ENCODE assay signal across 30 mouse cellular contexts in genomic region chr3:69254676-69255075, GRCm38 (mm10). TPM values are rescaled to one million over a fixed set of nuclear protein-coding genes. Genes with fewer than 3 reads are reported as not detected.
DNase-seq lines count a peak whose midpoint lies in the region; ATAC-seq and TF ChIP-seq lines count a peak whose summit lies in the region.
"Had no signal": no experiment of that assay in that cellular context is flagged by ENCODE, and none has a peak within 500 bp of the region (broad histone marks: within the 10 kb centered on the region; RNA-seq: fewer than 3 reads in every experiment).

No protein-coding gene starts in this region.

- DNase-seq in forebrain, embryonic 14.5 days (ENCODE audit: low spot score), result peak; percentile 46
- DNase-seq in midbrain, postnatal 0 days (ENCODE audit: low spot score), result peak; percentile 19
- peak; percentile 34 for DNase-seq in NIH3T3 (ENCODE audit: low read depth)
- peak; percentile 44 for DNase-seq in brain, adult 2 months (ENCODE audit: low read depth, low spot score)
- DNase-seq in layer of hippocampus, postnatal 10 days (ENCODE audit: low spot score in 2 of 2), result no peak
- no peak for DNase-seq in thymus, postnatal 14 days
- DNase-seq: adrenal gland, adult 2 months; adrenal gland, postnatal 14 days; cerebellum, adult 18-20 months; cerebellum, adult 9-10 months; cerebellum, postnatal 14 days; gastrocnemius, postnatal 10 days; gastrocnemius, postnatal 36 days; heart, postnatal 10 days; heart, postnatal 36 days had no signal

- no peak overlapping the region for H3K27ac ChIP-seq in forebrain, embryonic 14.5 days (ENCODE audit: low read depth, low read length)
- no peak overlapping the region for H3K27ac ChIP-seq in forebrain, embryonic 15.5 days (replicated peaks)
- H3K27ac ChIP-seq in midbrain, postnatal 0 days (ENCODE audit: low read depth, low read length), result no peak overlapping the region
- H3K27ac ChIP-seq in midbrain, embryonic 16.5 days (ENCODE audit: low read length), result no peak overlapping the region
- H3K27ac ChIP-seq: embryonic facial prominence, embryonic 12.5 days; forebrain, embryonic 12.5 days; heart, embryonic 15.5 days; hindbrain, embryonic 10.5 days; hindbrain, embryonic 13.5 days; intestine, embryonic 15.5 days had no signal

- no peak for ATAC-seq in forebrain, embryonic 14.5 days
- ATAC-seq in forebrain, embryonic 15.5 days (replicated peaks), result no peak
- ATAC-seq in midbrain, postnatal 0 days (ENCODE audit: low FRiP score), result no peak
- no peak for ATAC-seq in midbrain, embryonic 16.5 days
- ATAC-seq: hindbrain, embryonic 16.5 days; intestine, embryonic 15.5 days had no signal

- H3K9me3 ChIP-seq in forebrain, embryonic 14.5 days (replicated peaks; ENCODE audit: control insufficient read depth, low read length), result no peaks in the 10 kb centered on the region
- H3K9me3 ChIP-seq in forebrain, embryonic 15.5 days, result no peaks in the 10 kb centered on the region
- H3K9me3 ChIP-seq in midbrain, postnatal 0 days (ENCODE audit: low read length), result no peaks in the 10 kb centered on the region
- no peaks in the 10 kb centered on the region for H3K9me3 ChIP-seq in midbrain, embryonic 16.5 days (replicated peaks; ENCODE audit: control insufficient read depth, low read length, poor library complexity, severe bottlenecking)
- H3K9me3 ChIP-seq: embryonic facial prominence, embryonic 12.5 days; forebrain, embryonic 12.5 days; heart, embryonic 12.5 days; heart, embryonic 15.5 days; hindbrain, embryonic 10.5 days; hindbrain, embryonic 13.5 days; intestine, embryonic 15.5 days had no signal

- no peaks in the 10 kb centered on the region for H3K27me3 ChIP-seq in forebrain, embryonic 14.5 days (replicated peaks; ENCODE audit: control insufficient read depth, insufficient read depth, low read length)
- H3K27me3 ChIP-seq in forebrain, embryonic 15.5 days, result no peaks in the 10 kb centered on the region
- no peaks in the 10 kb centered on the region for H3K27me3 ChIP-seq in midbrain, postnatal 0 days (ENCODE audit: insufficient read depth, low read length)
- no peaks in the 10 kb centered on the region for H3K27me3 ChIP-seq in midbrain, embryonic 16.5 days (ENCODE audit: control insufficient read depth, insufficient read depth, low read depth, low read length)
- H3K27me3 ChIP-seq: embryonic facial prominence, embryonic 12.5 days; forebrain, embryonic 12.5 days; heart, embryonic 12.5 days; heart, embryonic 15.5 days; hindbrain, embryonic 13.5 days; intestine, embryonic 15.5 days had no signal

- no peaks in the 10 kb centered on the region for H3K4me1 ChIP-seq in forebrain, embryonic 14.5 days (ENCODE audit: control insufficient read depth, insufficient read depth, low read length)
- no peaks in the 10 kb centered on the region for H3K4me1 ChIP-seq in forebrain, embryonic 15.5 days
- no peaks in the 10 kb centered on the region for H3K4me1 ChIP-seq in midbrain, postnatal 0 days (ENCODE audit: insufficient read depth, low read length)
- no peaks in the 10 kb centered on the region for H3K4me1 ChIP-seq in midbrain, embryonic 16.5 days (ENCODE audit: control insufficient read depth, insufficient read depth, low read length)
- H3K4me1 ChIP-seq: embryonic facial prominence, embryonic 12.5 days; forebrain, embryonic 12.5 days; heart, embryonic 12.5 days; hindbrain, embryonic 10.5 days; hindbrain, embryonic 13.5 days; intestine, embryonic 15.5 days had no signal

- H3K4me3 ChIP-seq in forebrain, embryonic 14.5 days (ENCODE audit: low read depth, low read length), result no peak overlapping the region
- no peak overlapping the region for H3K4me3 ChIP-seq in forebrain, embryonic 15.5 days
- no peak overlapping the region for H3K4me3 ChIP-seq in midbrain, postnatal 0 days (ENCODE audit: low read depth, low read length)
- H3K4me3 ChIP-seq in midbrain, embryonic 16.5 days (ENCODE audit: low read depth, low read length), result no peak overlapping the region
- H3K4me3 ChIP-seq: embryonic facial prominence, embryonic 12.5 days; erythroblast, embryonic 14.5 days; forebrain, embryonic 12.5 days; heart, embryonic 12.5 days; heart, embryonic 15.5 days; hindbrain, embryonic 10.5 days; hindbrain, embryonic 13.5 days; intestine, embryonic 15.5 days had no signal

- no peak overlapping the region for H3K9ac ChIP-seq in forebrain, embryonic 14.5 days (ENCODE audit: low read length)
- H3K9ac ChIP-seq in forebrain, embryonic 15.5 days (replicated peaks), result no peak overlapping the region
- no peak overlapping the region for H3K9ac ChIP-seq in midbrain, postnatal 0 days (replicated peaks; ENCODE audit: low read length, poor library complexity, severe bottlenecking)
- no peak overlapping the region for H3K9ac ChIP-seq in midbrain, embryonic 16.5 days (ENCODE audit: low read depth, low read length)
- H3K9ac ChIP-seq: embryonic facial prominence, embryonic 12.5 days; forebrain, embryonic 12.5 days; heart, embryonic 12.5 days; heart, embryonic 15.5 days; hindbrain, embryonic 13.5 days; intestine, embryonic 15.5 days had no signal

- TF ChIP-seq CTCF in midbrain, postnatal 0 days (IDR thresholded peaks at IDR 0.05), result no peak

- WGBS in forebrain, embryonic 14.5 days, result 37% methylated on average over 7 of the region's 7 CpGs
- 30% methylated on average over 7 of the region's 7 CpGs for WGBS in forebrain, embryonic 15.5 days
- 56% methylated on average over 7 of the region's 7 CpGs for WGBS in midbrain, postnatal 0 days
- WGBS in midbrain, embryonic 16.5 days, result 51% methylated on average over 7 of the region's 7 CpGs

- no peak overlapping the region for H3K4me2 ChIP-seq in forebrain, embryonic 14.5 days (ENCODE audit: low read length)
- H3K4me2 ChIP-seq in forebrain, embryonic 15.5 days (replicated peaks), result no peak overlapping the region
- H3K4me2 ChIP-seq in midbrain, postnatal 0 days (ENCODE audit: low read depth, low read length, poor library complexity, severe bottlenecking), result no peak overlapping the region
- no peak overlapping the region for H3K4me2 ChIP-seq in midbrain, embryonic 16.5 days (ENCODE audit: low read length)
- H3K4me2 ChIP-seq: embryonic facial prominence, embryonic 12.5 days; forebrain, embryonic 12.5 days; heart, embryonic 12.5 days; heart, embryonic 15.5 days; hindbrain, embryonic 13.5 days; intestine, embryonic 15.5 days had no signal

- no peaks in the 10 kb centered on the region for H3K36me3 ChIP-seq in forebrain, embryonic 14.5 days (ENCODE audit: control insufficient read depth, insufficient read depth, low read length)
- H3K36me3 ChIP-seq in forebrain, embryonic 15.5 days, result no peaks in the 10 kb centered on the region
- H3K36me3 ChIP-seq in midbrain, postnatal 0 days (ENCODE audit: insufficient read depth, low read length), result no peaks in the 10 kb centered on the region
- H3K36me3 ChIP-seq in midbrain, embryonic 16.5 days (ENCODE audit: control insufficient read depth, insufficient read depth, low read length), result no peaks in the 10 kb centered on the region
- H3K36me3 ChIP-seq: embryonic facial prominence, embryonic 12.5 days; forebrain, embryonic 12.5 days; heart, embryonic 12.5 days; heart, embryonic 15.5 days; hindbrain, embryonic 10.5 days; hindbrain, embryonic 13.5 days; intestine, embryonic 15.5 days had no signal

RNA-seq across cellular contexts. Expression of gene Arl14, which starts 32.5 kb away (rescaled TPM):
- polyA plus RNA-seq in forebrain, embryonic 14.5 days (2014; fragmentation: Nextera tagmentation; extraction: Ambion mirVana), result not detected in 2 replicates
- not detected in 2 replicates for polyA plus RNA-seq in forebrain, embryonic 15.5 days (2015; fragmentation: Nextera tagmentation; extraction: Ambion mirVana)
- not detected in 2 replicates for total RNA-seq in midbrain, postnatal 0 days (2014; rRNA removed)
- not detected in 2 replicates for polyA plus RNA-seq in midbrain, postnatal 0 days (2015; fragmentation: Nextera tagmentation; extraction: Ambion mirVana)
- not detected in 2 replicates for polyA plus RNA-seq in midbrain, embryonic 16.5 days (2015; fragmentation: Nextera tagmentation; extraction: Ambion mirVana)
- not detected for total RNA-seq in layer of hippocampus, postnatal 10 days (2021)
- total RNA-seq: adrenal gland, adult 2 months; adrenal gland, postnatal 14 days; adrenal gland, postnatal 4 days; ES-E14; gastrocnemius, adult 18-20 months; gastrocnemius, postnatal 10 days; gastrocnemius, postnatal 36 days; granulocyte monocyte progenitor cell, adult 5-6 weeks; heart, postnatal 10 days; heart, postnatal 36 days had no signal
- polyA plus RNA-seq: adrenal gland, adult 2 months; embryonic facial prominence, embryonic 12.5 days; erythroblast, embryonic 14.5 days; forebrain, embryonic 12.5 days; heart, embryonic 12.5 days; heart, embryonic 15.5 days; hindbrain, embryonic 10.5 days; hindbrain, embryonic 13.5 days; hindbrain, embryonic 16.5 days had no signal

Comparison
In these comparisons a context has a peak if more than half of its experiments do, and no peak if none do; other contexts are left out.
1. DNase-seq: peak in forebrain, embryonic 14.5 days (single experiment), midbrain, postnatal 0 days (single experiment), NIH3T3 (single experiment) and brain, adult 2 months (single experiment); none in layer of hippocampus, postnatal 10 days (0 of 2) and thymus, postnatal 14 days (single experiment).